Mouse (Mus musculus): ENCODE measurements at regions not wholly inside any gene's neighbourhood (a gene's known extent, or its start where the extent isn't known, plus 50 kb on each side); places are given as distances from the start of the nearest gene placed in this dataset.

- TF ChIP-seq GATA1 (IDR thresholded peaks at IDR 0.05; ENCODE audit: borderline replicate concordance, low read length) (no peak), FLI1 (IDR thresholded peaks at IDR 0.05; ENCODE audit: low read length) (no peak)
Observed at GRCm38 (mm10) chrX:99220674-99221455, 84.9 kb downstream of the Efnb1 start.
